Mouse (Mus musculus) brain, embryonic 14.5 days (tissue): Measurements from ENCODE around the gene Gsn.

ENCODE experiments used
- CTCF ChIP-seq: fragments of 200-500 bp; IDR thresholded peaks from 2 replicates; pipeline ENCODE4 v1.5.1; 2012; ENCODE audit warnings: inconsistent platforms, mild to moderate bottlenecking, moderate library complexity, borderline replicate concordance; ENCODE audit not compliant: insufficient read depth, insufficient read length; ENCODE audit errors: extremely low read depth
- POLR2A ChIP-seq: fragments of 200-500 bp; IDR thresholded peaks from 2 replicates; pipeline ENCODE4 v1.6.1; 2012; ENCODE audit warnings: mild to moderate bottlenecking, inconsistent platforms, borderline replicate concordance; ENCODE audit not compliant: poor library complexity, insufficient read depth, insufficient read length, severe bottlenecking; ENCODE audit errors: extremely low read depth

DNA sequence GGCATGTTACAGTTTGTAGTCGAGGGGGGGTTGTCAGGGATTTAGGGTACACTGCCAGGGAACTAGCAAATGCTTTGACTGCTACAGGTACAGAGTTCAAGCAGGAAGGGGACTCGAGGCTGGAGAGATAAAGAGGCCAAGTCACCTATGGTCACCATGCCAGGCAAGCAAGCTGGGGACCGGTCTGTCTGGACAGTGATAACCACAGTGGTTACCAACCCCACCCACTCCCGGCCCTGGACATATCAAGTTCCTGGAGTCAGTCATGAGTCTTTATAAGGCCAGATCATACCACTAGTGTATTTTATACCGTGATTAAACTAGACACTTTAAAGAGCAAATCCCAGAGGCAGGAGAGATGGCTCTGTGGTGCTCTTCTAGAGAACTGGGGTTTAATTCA, 8.4 kb upstream of the Gsn start:
- TF ChIP-seq CTCF = no peak
- no peak for TF ChIP-seq POLR2A
